Mouse (Mus musculus) embryonic fibroblast, embryonic 13.5 days (primary cell): ENCODE data around the gene 1700025G04Rik. TPM values are rescaled to one million over a fixed set of nuclear protein-coding genes. Genes with fewer than 3 reads are reported as not detected.

Experiments used
- H3K27ac ChIP-seq: 2 replicates; pipeline ENCODE4 v1.5.1; 2012; ENCODE audit warnings: low read length, control low read depth, inconsistent platforms; ENCODE audit not compliant: insufficient read depth
- H3K4me1 ChIP-seq: 2 replicates; pipeline ENCODE4 v1.6.1; 2011; ENCODE audit warnings: low read length; ENCODE audit not compliant: control insufficient read depth, insufficient read depth
- H3K4me3 ChIP-seq: 2 replicates; pipeline ENCODE4 v1.5.1; 2011; ENCODE audit warnings: mild to moderate bottlenecking, control low read depth, low read length; ENCODE audit not compliant: insufficient read depth
- CTCF ChIP-seq: IDR thresholded peaks from 2 replicates; pipeline ENCODE4 v1.5.1; 2011; ENCODE audit warnings: mild to moderate bottlenecking, control low read depth, low read length, moderate library complexity, borderline replicate concordance; ENCODE audit not compliant: insufficient read depth
- POLR2A ChIP-seq: IDR thresholded peaks from 2 replicates; pipeline ENCODE4 v1.6.1; 2011; ENCODE audit warnings: low read depth, mild to moderate bottlenecking, control low read depth, low read length, moderate library complexity
- polyA plus RNA-seq: library from polyadenylated mRNA; stranded (reverse); fragments of >200 nt; gene quantifications from 2 replicates; pipeline ENCODE4 v1.2.4, GENCODE M21; 2011; ENCODE audit warnings: low read depth; ENCODE audit not compliant: missing spikeins, insufficient read length

Gene 1700025G04Rik
- polyA plus RNA-seq, 1 experiment = 30.5 TPM

DNA sequence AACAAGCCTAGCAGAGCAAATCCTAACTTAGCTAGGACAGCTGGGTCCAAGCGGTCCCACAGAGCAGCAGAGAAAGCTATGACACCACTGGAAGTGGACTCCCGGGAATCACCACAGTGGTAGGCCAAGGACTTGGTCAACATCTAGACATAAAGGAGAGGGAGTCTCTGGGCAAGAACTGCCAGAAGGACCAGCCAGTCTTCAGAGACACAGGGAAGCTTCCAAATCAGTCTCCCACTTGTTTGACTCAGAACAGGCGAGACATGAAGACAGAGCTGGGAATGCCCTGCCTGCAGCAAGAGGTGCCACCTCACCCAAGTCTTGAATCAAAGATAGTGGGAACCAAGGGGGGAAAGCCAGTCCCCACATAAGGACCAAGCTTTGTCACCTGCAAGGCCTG, 29.7 kb downstream of the 1700025G04Rik start:
- H3K4me1 ChIP-seq = peaks cover 12% of the 10 kb centered on the region
- no peak overlapping the region for H3K4me3 ChIP-seq
- H3K27ac ChIP-seq = no peak overlapping the region
- no peak for TF ChIP-seq CTCF
- no peak for TF ChIP-seq POLR2A

GRCm38 (mm10) chr1:152058776-152059175, 31.1 kb downstream of the 1700025G04Rik start:
- no peak for TF ChIP-seq POLR2A
- no peak for TF ChIP-seq CTCF
- Histone ChIP-seq H3K4me1 (0 out of 2 replicates have a peak, but pooled peaks cover 5% of the 10 kb centered on the region), H3K27ac (no peak overlapping the region), H3K4me3 (no peak overlapping the region)

DNA sequence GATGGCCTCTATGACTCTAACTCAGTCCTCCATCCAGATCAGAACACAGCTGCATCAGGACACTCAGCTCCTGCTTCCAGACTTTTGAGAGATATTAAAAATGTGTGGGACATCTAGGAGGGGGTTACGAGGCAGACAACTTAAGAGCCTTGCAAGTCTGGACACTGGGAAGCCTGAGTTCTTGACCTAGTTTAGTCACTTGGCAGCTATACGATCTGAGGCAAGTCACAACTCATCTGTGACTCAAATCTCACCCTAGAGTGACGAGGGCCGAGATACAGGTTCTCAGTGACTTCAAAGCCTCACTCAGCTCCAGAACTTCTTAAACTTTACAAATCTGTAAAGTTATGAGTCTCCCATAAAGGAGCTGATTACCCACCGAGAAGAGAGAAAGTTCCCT, 36.8 kb downstream of the 1700025G04Rik start:
- Histone ChIP-seq H3K4me1 (no peaks in the 10 kb centered on the region; the same call in 1 of the 2 replicates), H3K4me3 (no peak overlapping the region), H3K27ac (no peak overlapping the region)
- no peak for TF ChIP-seq CTCF
- TF ChIP-seq POLR2A = no peak

- H3K27ac ChIP-seq = no peak overlapping the region
- peaks cover 5% of the 10 kb centered on the region for H3K4me1 ChIP-seq
- H3K4me3 ChIP-seq = no peak overlapping the region
- TF ChIP-seq CTCF (no peak), POLR2A (no peak)
Observed at GRCm38 (mm10) chr1:152051858-152052257, 38.1 kb downstream of the 1700025G04Rik start.

GRCm38 (mm10) chr1:152050037-152050436, 39.9 kb downstream of the 1700025G04Rik start:
- Histone ChIP-seq H3K4me3 (no peak overlapping the region), H3K4me1 (peaks cover 5% of the 10 kb centered on the region), H3K27ac (no peak overlapping the region)
- TF ChIP-seq POLR2A = no peak
- no peak for TF ChIP-seq CTCF

DNA sequence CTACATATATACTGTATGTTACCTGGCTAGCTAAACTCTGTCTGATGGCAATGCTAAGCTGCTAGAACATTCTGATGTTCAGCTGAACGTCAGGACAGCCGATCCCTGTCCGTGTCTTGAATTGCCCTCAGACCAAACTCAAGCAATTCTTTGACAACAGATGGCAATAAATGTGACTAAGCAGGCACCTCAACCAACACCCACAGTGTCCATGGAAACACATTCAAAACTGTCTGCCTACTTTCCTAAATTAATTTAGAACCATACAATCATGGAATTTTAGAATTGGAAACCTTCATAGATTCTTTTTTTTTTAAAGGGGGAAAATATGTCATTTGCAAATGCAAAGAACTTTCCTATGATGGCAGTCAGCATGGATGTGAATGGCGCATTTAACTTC, 41.6 kb downstream of the 1700025G04Rik start:
- peaks cover 5% of the 10 kb centered on the region for H3K4me1 ChIP-seq
- no peak overlapping the region for H3K4me3 ChIP-seq
- TF ChIP-seq CTCF (no peak), POLR2A (no peak)
- no peak overlapping the region for H3K27ac ChIP-seq

- H3K4me1 ChIP-seq = peaks cover 7% of the 10 kb centered on the region
- TF ChIP-seq CTCF = no peak
- TF ChIP-seq POLR2A = no peak
Observed at GRCm38 (mm10) chr1:152047416-152047815, 42.5 kb downstream of the 1700025G04Rik start.

DNA sequence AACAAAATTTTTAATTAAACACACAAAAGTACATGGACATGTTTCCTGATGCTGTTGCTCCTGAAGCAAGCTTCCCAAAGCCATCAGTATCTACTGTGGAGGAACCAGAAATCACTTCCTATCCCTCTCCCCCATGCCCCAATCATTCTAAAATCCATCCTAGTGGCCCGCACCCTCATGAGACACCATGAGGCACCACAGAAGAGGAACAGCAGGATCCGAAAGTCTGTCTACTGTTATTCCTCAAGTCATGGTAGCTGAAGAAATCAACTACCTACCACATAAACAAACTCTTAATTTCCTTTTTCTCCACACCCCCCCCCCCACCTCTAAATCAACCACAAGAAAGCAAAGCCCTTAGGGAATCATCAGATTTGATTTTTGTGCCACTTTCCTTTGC, 46.5 kb downstream of the 1700025G04Rik start:
- TF ChIP-seq CTCF (no peak), POLR2A (no peak)
- no peak overlapping the region for H3K27ac ChIP-seq
- no peak overlapping the region for H3K4me3 ChIP-seq
- H3K4me1 ChIP-seq = peaks cover 8% of the 10 kb centered on the region

More at GRCm38 (mm10) chr1:152047416-152047815, 42.5 kb downstream of the 1700025G04Rik start:
- no peak overlapping the region for H3K27ac ChIP-seq
- no peak overlapping the region for H3K4me3 ChIP-seq

- TF ChIP-seq CTCF (no peak), POLR2A (no peak)
- H3K27ac ChIP-seq = no peak overlapping the region
- H3K4me3 ChIP-seq = no peak overlapping the region
- H3K4me1 ChIP-seq = peaks cover 7% of the 10 kb centered on the region
Observed at GRCm38 (mm10) chr1:152042409-152042808, 47.5 kb downstream of the 1700025G04Rik start.

GRCm38 (mm10) chr1:152041005-152041404, 48.9 kb downstream of the 1700025G04Rik start:
- Histone ChIP-seq H3K27ac (no peak overlapping the region), H3K4me3 (no peak overlapping the region), H3K4me1 (peaks cover 3% of the 10 kb centered on the region; the same call in 1 of the 2 replicates)
- no peak for TF ChIP-seq CTCF
- TF ChIP-seq POLR2A = no peak

DNA sequence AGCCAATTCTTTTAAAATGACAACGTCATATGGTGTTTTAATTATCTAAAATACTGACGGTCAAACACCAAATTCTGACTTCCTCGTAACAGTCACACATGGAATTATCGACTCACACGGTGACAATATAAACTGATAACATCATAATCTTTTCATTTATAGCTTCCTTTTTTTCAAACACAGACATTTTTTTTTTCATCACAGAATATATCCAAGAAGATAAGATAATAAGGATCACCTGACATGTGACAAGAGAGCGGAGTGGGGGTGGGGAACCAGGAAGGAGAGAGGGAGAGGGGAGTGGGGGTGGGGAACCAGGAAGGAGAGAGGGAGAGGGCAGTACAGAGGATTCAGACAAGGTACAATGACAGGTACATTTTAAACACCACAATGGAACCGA, 49.9 kb downstream of the 1700025G04Rik start:
- TF ChIP-seq CTCF (no peak), POLR2A (no peak)
- no peak overlapping the region for H3K4me3 ChIP-seq
- peaks cover 3% of the 10 kb centered on the region; the same call in 1 of the 2 replicates for H3K4me1 ChIP-seq
- H3K27ac ChIP-seq = no peak overlapping the region

- H3K4me3 ChIP-seq = no peak overlapping the region
- H3K4me1 ChIP-seq = peaks cover 3% of the 10 kb centered on the region; the same call in 1 of the 2 replicates
- TF ChIP-seq CTCF (no peak), POLR2A (no peak)
- H3K27ac ChIP-seq = no peak overlapping the region
Observed at GRCm38 (mm10) chr1:152039588-152039987, 50.3 kb downstream of the 1700025G04Rik start.
